Comparison of ENCODE assay signal across 8 mouse cellular contexts in the genomic region with DNA sequence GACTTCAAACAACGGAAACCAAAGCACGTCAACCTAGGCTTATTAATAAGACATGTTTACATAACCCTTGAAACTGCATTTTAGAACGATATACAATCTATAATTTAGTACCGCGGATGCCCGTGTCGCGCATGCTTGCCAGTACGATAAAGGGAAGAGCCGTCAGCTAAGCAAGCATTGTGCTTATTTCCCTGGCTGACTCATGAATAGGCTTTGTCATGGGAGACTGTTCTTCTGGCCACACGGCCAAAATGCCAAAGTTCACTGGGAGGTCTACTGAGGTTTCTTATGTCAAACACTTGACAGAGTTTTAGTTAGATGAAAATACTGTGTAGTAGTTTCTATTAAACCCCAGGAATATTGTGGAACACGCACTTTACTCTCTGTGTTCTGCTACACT. TPM values are rescaled to one million over a fixed set of nuclear protein-coding genes. Genes with fewer than 3 reads are reported as not detected.
DNase-seq lines count a peak whose midpoint lies in the region; ATAC-seq lines count a peak whose summit lies in the region.

No protein-coding gene starts in this region.

- H3K36me3 ChIP-seq in embryonic facial prominence, embryonic 14.5 days (ENCODE audit: control insufficient read depth, insufficient read depth, low read length): no peaks in the 10 kb centered on the region
- no peaks in the 10 kb centered on the region for H3K36me3 ChIP-seq in intestine, embryonic 15.5 days

- no peak for ATAC-seq in embryonic facial prominence, embryonic 14.5 days (ENCODE audit: low read depth)
- ATAC-seq in intestine, embryonic 15.5 days: peak; percentile 26; the same call in 1 of the 2 replicates
- 0 out of 2 replicates have a peak, but pooled peaks have one; percentile 8 for ATAC-seq in neutrophil, adult 5-6 weeks (ENCODE audit: extremely low read depth, insufficient number of reproducible peaks, low FRiP score, poor library complexity, severe bottlenecking)

- H3K27me3 ChIP-seq in embryonic facial prominence, embryonic 14.5 days (replicated peaks; ENCODE audit: control insufficient read depth, insufficient read depth, low read length): no peaks in the 10 kb centered on the region
- no peaks in the 10 kb centered on the region for H3K27me3 ChIP-seq in intestine, embryonic 15.5 days (replicated peaks)

- intact Hi-C loops in left cerebral cortex, postnatal 4 days (cut with DNase I): no loop called here

- H3K4me1 ChIP-seq in embryonic facial prominence, embryonic 14.5 days (ENCODE audit: control insufficient read depth, insufficient read depth, low read length): no peaks in the 10 kb centered on the region; the same call in 1 of the 2 replicates
- H3K4me1 ChIP-seq in intestine, embryonic 15.5 days (replicated peaks): 0 out of 2 replicates have a peak, but pooled peaks cover 3% of the 10 kb centered on the region

- H3K4me3 ChIP-seq in embryonic facial prominence, embryonic 14.5 days (ENCODE audit: low read depth, low read length): no peak overlapping the region
- H3K4me3 ChIP-seq in intestine, embryonic 15.5 days (replicated peaks): no peak overlapping the region

- 0 out of 2 replicates have a peak overlapping the region, but pooled peaks have one; percentile 10 for H3K27ac ChIP-seq in embryonic facial prominence, embryonic 14.5 days (replicated peaks; ENCODE audit: low read depth, low read length)
- no peak overlapping the region for H3K27ac ChIP-seq in intestine, embryonic 15.5 days

- 51% methylated on average over 12 of the region's 12 CpGs for WGBS in embryonic facial prominence, embryonic 14.5 days
- 16% methylated on average over 12 of the region's 12 CpGs for WGBS in intestine, embryonic 15.5 days

- H3K9ac ChIP-seq in embryonic facial prominence, embryonic 14.5 days (ENCODE audit: low read depth, low read length): no peak overlapping the region
- no peak overlapping the region for H3K9ac ChIP-seq in intestine, embryonic 15.5 days

- H3K9me3 ChIP-seq in embryonic facial prominence, embryonic 14.5 days (ENCODE audit: control insufficient read depth, low read length): no peaks in the 10 kb centered on the region
- H3K9me3 ChIP-seq in intestine, embryonic 15.5 days: no peaks in the 10 kb centered on the region

- DNase-seq in thymus, postnatal 14 days: peak; percentile 42
- no peak for DNase-seq in thymus, adult 18-20 months
- peak; percentile 48 for DNase-seq in embryonic facial prominence, embryonic 14.5 days (ENCODE audit: low spot score)
- peak; percentile 40 for DNase-seq in lung, postnatal 10 days
- DNase-seq in left cerebral cortex, postnatal 4 days: no peak
- no peak for DNase-seq in left cerebral cortex, adult 11 months (ENCODE audit: low spot score)

- 0 out of 2 replicates have a peak overlapping the region, but pooled peaks have one; percentile 72 for H3K4me2 ChIP-seq in embryonic facial prominence, embryonic 14.5 days (ENCODE audit: low read depth, low read length)
- H3K4me2 ChIP-seq in intestine, embryonic 15.5 days (replicated peaks): peak overlapping the region; percentile 85

RNA-seq across cellular contexts. Expression of a gene that starts 17.8 kb away (rescaled TPM):
- polyA plus RNA-seq in embryonic facial prominence, embryonic 14.5 days (2014; fragmentation: Nextera tagmentation; extraction: Ambion mirVana): 14.8 and 15.6 TPM in 2 replicates
- polyA plus RNA-seq in intestine, embryonic 15.5 days (2015; fragmentation: Nextera tagmentation; extraction: Ambion mirVana): 3.6 and 5.2 TPM in 2 replicates
- total RNA-seq in neutrophil, adult 5-6 weeks (2017): 39.5 and 50.3 TPM in 2 replicates
- total RNA-seq in left cerebral cortex, postnatal 4 days (2021): 100 to 1,000 TPM; 193 to 194 TPM

Comparison
In these comparisons a context has a peak if more than half of its experiments do, and no peak if none do; other contexts are left out.
1. DNase-seq: peak in thymus, postnatal 14 days (single experiment), embryonic facial prominence, embryonic 14.5 days (single experiment) and lung, postnatal 10 days (single experiment); none in thymus, adult 18-20 months (0 of 2), left cerebral cortex, postnatal 4 days (single experiment) and left cerebral cortex, adult 11 months (single experiment).